Mouse (Mus musculus): ENCODE measurements around the gene Smarca2. TPM values are rescaled to one million over a fixed set of nuclear protein-coding genes. Genes with fewer than 3 reads are reported as not detected.

The Smarca2 gene
- polyA plus RNA-seq, 1 experiment from 2014 or later, result 49.4 TPM

DNA sequence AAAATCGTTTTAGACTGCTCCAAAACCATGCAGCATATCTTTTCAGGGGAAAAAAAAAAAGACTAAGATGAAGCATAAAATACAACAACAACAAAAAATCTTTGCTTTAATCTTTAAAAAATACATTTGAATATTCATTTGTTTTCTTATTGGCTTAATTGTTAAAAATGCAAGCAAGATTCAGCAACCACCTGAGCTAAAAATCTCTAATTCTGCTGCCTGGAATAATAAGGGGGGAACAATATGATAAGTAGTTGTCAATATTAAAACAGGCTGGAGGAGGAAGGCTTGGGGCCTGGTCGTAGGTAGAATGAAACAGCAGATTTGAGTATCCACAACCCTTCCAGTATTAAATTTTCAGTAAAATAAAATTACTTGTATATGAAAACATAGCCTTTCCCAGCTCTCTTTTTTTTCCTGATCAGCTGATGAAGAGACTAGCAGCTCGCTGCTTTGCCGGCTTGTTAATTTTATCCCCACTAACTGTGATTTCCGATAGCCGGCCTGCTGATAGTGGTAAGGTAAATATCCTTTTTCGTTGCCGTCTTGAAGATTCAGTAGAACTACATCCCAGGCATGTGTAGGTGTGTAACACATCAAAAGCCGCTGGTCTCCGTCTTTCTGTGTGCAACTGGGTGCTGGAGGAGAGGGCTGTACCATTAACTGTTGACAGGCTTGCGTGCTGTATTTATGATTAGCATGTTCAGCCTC lies 144.7 kb downstream of the Smarca2 start:
- WGBS, result 28% methylated on average over 11 of the region's 11 CpGs
- peaks cover 22% of the 10 kb centered on the region; the same call in 1 of the 2 replicates for H3K4me1 ChIP-seq (ENCODE audit: control insufficient read depth, insufficient read depth, low read length)
- peak overlapping the region; percentile 7; the same call in 1 of the 2 replicates for H3K27ac ChIP-seq (ENCODE audit: low read length)
- peak overlapping the region; percentile 66 for H3K4me3 ChIP-seq (replicated peaks; ENCODE audit: low read length)
- H3K4me2 ChIP-seq (ENCODE audit: low read depth, low read length), result peak overlapping the region; percentile 82
- peak overlapping the region; percentile 11; the same call in 1 of the 2 replicates for H3K9ac ChIP-seq (ENCODE audit: low read length)
- H3K27me3 ChIP-seq (ENCODE audit: control insufficient read depth, insufficient read depth, low read length), result no peaks in the 10 kb centered on the region
- 0 out of 2 replicates have a peak, but pooled peaks cover 4% of the 10 kb centered on the region for H3K36me3 ChIP-seq (ENCODE audit: control insufficient read depth, insufficient read depth, low read length)
- ATAC-seq (ENCODE audit: insufficient read depth, low FRiP score), result no peak
- no peaks in the 10 kb centered on the region for H3K9me3 ChIP-seq (replicated peaks; ENCODE audit: control insufficient read depth, low read length)

DNA sequence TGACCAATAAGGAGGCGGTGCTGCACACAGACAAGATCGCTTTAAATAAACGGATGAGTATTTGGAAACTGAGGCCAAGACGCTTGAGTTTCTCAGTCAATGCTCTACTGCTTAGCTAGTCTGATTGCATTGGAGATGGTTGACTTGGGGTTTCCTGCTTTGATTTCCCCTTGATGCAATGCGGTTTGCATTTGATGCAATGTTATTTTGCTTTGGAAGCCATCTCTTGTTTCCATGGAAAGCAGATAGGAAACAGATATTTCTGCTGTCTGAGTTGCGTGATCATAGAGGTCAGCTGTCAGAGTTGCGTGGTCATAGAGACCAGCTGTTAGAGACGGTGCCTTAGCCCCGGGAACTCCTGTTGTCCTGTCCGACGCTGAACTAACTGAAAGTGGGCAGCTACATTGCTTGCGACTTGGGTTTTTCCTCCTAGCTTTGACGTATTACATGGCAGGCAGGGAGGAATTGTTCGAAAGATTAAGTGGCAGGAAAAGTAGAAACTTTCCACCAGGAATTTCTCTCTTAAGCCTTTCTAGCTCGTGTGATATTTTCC lies 147.8 kb downstream of the Smarca2 start:
- H3K9me3 ChIP-seq (replicated peaks; ENCODE audit: control insufficient read depth, low read length), result no peaks in the 10 kb centered on the region
- H3K4me1 ChIP-seq (ENCODE audit: control insufficient read depth, insufficient read depth, low read length), result peaks cover 12% of the 10 kb centered on the region; the same call in 1 of the 2 replicates
- no peak for ATAC-seq (ENCODE audit: insufficient read depth, low FRiP score)
- no peak overlapping the region for H3K4me2 ChIP-seq (ENCODE audit: low read depth, low read length)
- no peak overlapping the region for H3K9ac ChIP-seq (ENCODE audit: low read length)
- WGBS, result 57% methylated on average over 15 of the region's 15 CpGs
- no peaks in the 10 kb centered on the region for H3K27me3 ChIP-seq (ENCODE audit: control insufficient read depth, insufficient read depth, low read length)
- no peak overlapping the region for H3K4me3 ChIP-seq (replicated peaks; ENCODE audit: low read length)
- 0 out of 2 replicates have a peak, but pooled peaks cover 4% of the 10 kb centered on the region for H3K36me3 ChIP-seq (ENCODE audit: control insufficient read depth, insufficient read depth, low read length)
- H3K27ac ChIP-seq (ENCODE audit: low read length), result 0 out of 2 replicates have a peak overlapping the region, but pooled peaks have one; percentile 40

- H3K4me1 ChIP-seq (ENCODE audit: control insufficient read depth, insufficient read depth, low read length), result peaks cover 12% of the 10 kb centered on the region; the same call in 1 of the 2 replicates
- 60% methylated on average over 7 of the region's 7 CpGs for WGBS
- H3K9ac ChIP-seq (ENCODE audit: low read length), result no peak overlapping the region
- H3K27me3 ChIP-seq (ENCODE audit: control insufficient read depth, insufficient read depth, low read length), result no peaks in the 10 kb centered on the region
- H3K9me3 ChIP-seq (replicated peaks; ENCODE audit: control insufficient read depth, low read length), result no peaks in the 10 kb centered on the region
- no peak for ATAC-seq (ENCODE audit: insufficient read depth, low FRiP score)
- peak overlapping the region; percentile 10; the same call in 1 of the 2 replicates for H3K27ac ChIP-seq (ENCODE audit: low read length)
- H3K4me3 ChIP-seq (replicated peaks; ENCODE audit: low read length), result no peak overlapping the region
- H3K36me3 ChIP-seq (ENCODE audit: control insufficient read depth, insufficient read depth, low read length), result 0 out of 2 replicates have a peak, but pooled peaks cover 4% of the 10 kb centered on the region
- no peak overlapping the region for H3K4me2 ChIP-seq (ENCODE audit: low read depth, low read length)
These were observed 148.5 kb downstream of the Smarca2 start for GRCm38 (mm10) chr19:26753266-26753872.

GRCm38 (mm10) chr19:26754016-26754794 lies 149.4 kb downstream of the Smarca2 start:
- ATAC-seq (ENCODE audit: insufficient read depth, low FRiP score), result peak; percentile 52; the same call in 1 of the 2 replicates
- Histone ChIP-seq H3K27me3 (ENCODE audit: control insufficient read depth, insufficient read depth, low read length) (no peaks in the 10 kb centered on the region), H3K4me2 (ENCODE audit: low read depth, low read length) (peak overlapping the region; percentile 17; the same call in 1 of the 2 replicates), H3K4me3 (replicated peaks; ENCODE audit: low read length) (no peak overlapping the region), H3K36me3 (ENCODE audit: control insufficient read depth, insufficient read depth, low read length) (0 out of 2 replicates have a peak, but pooled peaks cover 4% of the 10 kb centered on the region), H3K9ac (ENCODE audit: low read length) (peak overlapping the region; percentile 13; the same call in 1 of the 2 replicates), H3K4me1 (ENCODE audit: control insufficient read depth, insufficient read depth, low read length) (peaks cover 12% of the 10 kb centered on the region; the same call in 1 of the 2 replicates), H3K9me3 (replicated peaks; ENCODE audit: control insufficient read depth, low read length) (no peaks in the 10 kb centered on the region), H3K27ac (ENCODE audit: low read length) (peak overlapping the region; percentile 36)
- WGBS, result 45% methylated on average over 10 of the region's 10 CpGs

DNA sequence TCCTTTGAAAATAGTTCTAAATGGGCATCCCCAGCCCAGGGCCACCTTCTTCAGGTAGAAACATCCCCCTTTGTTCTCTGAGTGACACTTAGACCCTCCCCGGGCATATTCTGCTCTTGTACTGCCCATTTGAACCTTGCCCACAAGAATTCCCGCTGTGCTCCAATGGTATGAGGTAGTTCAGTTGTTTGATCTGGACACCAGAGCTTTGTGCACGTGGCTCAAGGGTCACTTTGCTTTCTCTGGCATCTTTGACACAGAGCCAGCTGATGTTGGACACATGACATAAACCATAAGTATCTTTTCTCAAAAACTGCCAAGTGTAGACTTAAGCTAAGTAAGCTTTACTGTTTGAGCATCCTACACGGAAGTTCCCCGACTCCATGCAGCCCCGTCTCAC lies 151.1 kb downstream of the Smarca2 start:
- H3K9ac ChIP-seq (ENCODE audit: low read length), result no peak overlapping the region
- H3K9me3 ChIP-seq (replicated peaks; ENCODE audit: control insufficient read depth, low read length), result no peaks in the 10 kb centered on the region
- H3K27ac ChIP-seq (ENCODE audit: low read length), result no peak overlapping the region
- H3K4me2 ChIP-seq (ENCODE audit: low read depth, low read length), result no peak overlapping the region
- 73% methylated on average over 6 of the region's 6 CpGs for WGBS
- H3K4me3 ChIP-seq (replicated peaks; ENCODE audit: low read length), result no peak overlapping the region
- no peak for ATAC-seq (ENCODE audit: insufficient read depth, low FRiP score)
- 0 out of 2 replicates have a peak, but pooled peaks cover 4% of the 10 kb centered on the region for H3K36me3 ChIP-seq (ENCODE audit: control insufficient read depth, insufficient read depth, low read length)
- peaks cover 6% of the 10 kb centered on the region; the same call in 1 of the 2 replicates for H3K4me1 ChIP-seq (ENCODE audit: control insufficient read depth, insufficient read depth, low read length)
- H3K27me3 ChIP-seq (ENCODE audit: control insufficient read depth, insufficient read depth, low read length), result no peaks in the 10 kb centered on the region

GRCm38 (mm10) chr19:26756399-26756798 lies 151.5 kb downstream of the Smarca2 start:
- Histone ChIP-seq H3K27me3 (ENCODE audit: control insufficient read depth, insufficient read depth, low read length) (no peaks in the 10 kb centered on the region), H3K4me2 (ENCODE audit: low read depth, low read length) (no peak overlapping the region), H3K36me3 (ENCODE audit: control insufficient read depth, insufficient read depth, low read length) (0 out of 2 replicates have a peak, but pooled peaks cover 4% of the 10 kb centered on the region), H3K4me3 (replicated peaks; ENCODE audit: low read length) (no peak overlapping the region), H3K9me3 (replicated peaks; ENCODE audit: control insufficient read depth, low read length) (no peaks in the 10 kb centered on the region), H3K27ac (ENCODE audit: low read length) (no peak overlapping the region), H3K4me1 (ENCODE audit: control insufficient read depth, insufficient read depth, low read length) (peaks cover 6% of the 10 kb centered on the region; the same call in 1 of the 2 replicates), H3K9ac (ENCODE audit: low read length) (no peak overlapping the region)
- 62% methylated on average over 8 of the region's 8 CpGs for WGBS
- no peak for ATAC-seq (ENCODE audit: insufficient read depth, low FRiP score)

GRCm38 (mm10) chr19:26758156-26758555 lies 153.3 kb downstream of the Smarca2 start:
- no peak for ATAC-seq (ENCODE audit: insufficient read depth, low FRiP score)
- Histone ChIP-seq H3K27ac (ENCODE audit: low read length) (0 out of 2 replicates have a peak overlapping the region, but pooled peaks have one; percentile 2), H3K4me3 (replicated peaks; ENCODE audit: low read length) (no peak overlapping the region), H3K4me1 (ENCODE audit: control insufficient read depth, insufficient read depth, low read length) (peaks cover 4% of the 10 kb centered on the region; the same call in 1 of the 2 replicates), H3K9me3 (replicated peaks; ENCODE audit: control insufficient read depth, low read length) (no peaks in the 10 kb centered on the region), H3K4me2 (ENCODE audit: low read depth, low read length) (no peak overlapping the region), H3K9ac (ENCODE audit: low read length) (no peak overlapping the region), H3K27me3 (ENCODE audit: control insufficient read depth, insufficient read depth, low read length) (no peaks in the 10 kb centered on the region), H3K36me3 (ENCODE audit: control insufficient read depth, insufficient read depth, low read length) (no peaks in the 10 kb centered on the region)
- 72% methylated on average over 8 of the region's 8 CpGs for WGBS

DNA sequence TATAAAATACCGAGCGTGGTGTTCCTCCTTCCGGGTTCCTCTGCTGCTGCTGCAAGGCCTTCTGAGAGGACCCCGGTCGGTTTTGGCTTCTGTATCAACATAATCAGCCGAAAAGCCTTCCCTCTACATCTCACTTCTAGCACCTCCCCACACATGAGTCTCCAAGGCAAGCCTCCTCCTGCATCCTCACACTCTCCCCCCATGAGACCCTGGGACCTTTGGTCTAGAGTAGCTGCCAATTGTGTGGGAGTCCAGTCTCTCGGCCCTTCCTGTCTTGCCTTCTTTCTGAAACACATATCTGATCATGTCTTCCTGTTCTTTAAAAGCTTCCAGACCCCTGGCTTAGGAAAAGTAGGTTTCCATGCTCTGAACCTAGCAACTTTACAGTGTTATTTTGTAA lies 153.8 kb downstream of the Smarca2 start:
- no peak overlapping the region for H3K9ac ChIP-seq (ENCODE audit: low read length)
- H3K27ac ChIP-seq (ENCODE audit: low read length), result 0 out of 2 replicates have a peak overlapping the region, but pooled peaks have one; percentile 2

More for the DNA sequence above, 153.8 kb downstream of the Smarca2 start:
- Histone ChIP-seq H3K9me3 (replicated peaks; ENCODE audit: control insufficient read depth, low read length) (no peaks in the 10 kb centered on the region), H3K4me2 (ENCODE audit: low read depth, low read length) (no peak overlapping the region), H3K36me3 (ENCODE audit: control insufficient read depth, insufficient read depth, low read length) (no peaks in the 10 kb centered on the region), H3K27me3 (ENCODE audit: control insufficient read depth, insufficient read depth, low read length) (no peaks in the 10 kb centered on the region), H3K4me1 (ENCODE audit: control insufficient read depth, insufficient read depth, low read length) (peaks cover 4% of the 10 kb centered on the region; the same call in 1 of the 2 replicates), H3K4me3 (replicated peaks; ENCODE audit: low read length) (no peak overlapping the region)
- no peak for ATAC-seq (ENCODE audit: insufficient read depth, low FRiP score)
- 64% methylated on average over 7 of the region's 7 CpGs for WGBS
